Mouse (Mus musculus): Measurements from ENCODE around the gene Rbfox1.

The Rbfox1 gene

DNA sequence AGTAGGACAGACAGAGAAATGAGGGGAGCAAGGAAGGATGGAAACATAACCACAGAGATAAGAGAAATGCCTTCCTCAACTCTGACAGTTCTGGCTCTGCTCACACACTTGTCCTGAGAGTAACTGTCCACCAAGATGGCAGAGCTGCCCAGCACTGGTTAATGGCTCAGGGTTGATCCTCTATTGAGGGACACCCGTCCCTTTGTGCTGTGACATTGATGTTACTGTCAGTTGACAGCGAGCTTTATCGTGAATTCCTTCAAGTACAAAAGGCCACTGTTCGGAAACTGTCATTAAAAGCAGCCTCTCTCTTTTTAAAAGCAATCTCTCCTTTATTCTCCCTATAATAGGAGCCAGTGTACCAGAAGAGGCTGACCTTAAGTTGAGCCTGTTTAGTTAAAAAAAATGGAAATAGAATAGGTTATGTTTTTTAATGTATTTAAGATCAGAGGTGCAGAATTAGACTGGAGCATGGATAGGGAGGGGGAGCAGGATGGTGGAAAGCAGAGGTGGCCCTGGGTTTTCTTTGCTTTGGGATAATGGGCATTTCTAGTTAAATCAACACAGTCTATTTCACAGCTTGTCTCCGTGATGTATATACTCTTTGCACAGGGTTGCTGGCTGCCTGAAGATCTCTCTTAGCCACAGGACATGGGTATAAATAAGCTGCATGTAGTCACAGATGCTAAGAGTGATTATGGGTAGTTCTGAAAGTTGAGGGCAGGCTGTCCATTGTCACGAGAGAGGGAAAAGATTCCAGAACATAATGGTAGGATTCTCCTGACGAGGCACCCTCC lies 212.3 kb downstream of the Rbfox1 start:
- DNase-seq, result no peak

DNA sequence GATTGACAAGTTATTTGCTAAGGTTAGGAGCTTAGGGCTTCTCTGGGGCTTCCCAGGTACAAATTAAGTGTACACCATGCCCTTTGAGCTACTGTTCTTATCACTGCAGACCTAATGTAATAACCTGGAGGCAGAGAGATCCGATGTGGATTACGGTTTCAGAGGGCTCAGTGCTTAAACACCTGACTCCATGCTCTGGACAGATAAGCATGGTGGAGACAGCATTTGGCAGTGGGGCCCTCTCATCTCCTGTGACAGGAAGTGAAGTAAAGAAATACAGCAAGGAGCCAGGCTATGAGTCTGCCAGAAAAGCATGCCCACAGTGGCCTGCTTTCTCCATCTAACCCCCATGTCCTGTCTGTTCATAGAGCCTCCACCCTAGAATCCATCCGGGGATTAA lies 213.0 kb downstream of the Rbfox1 start:
- DNase-seq, result no peak

GRCm38 (mm10) chr16:6099598-6099997 lies 214.4 kb downstream of the Rbfox1 start:
- DNase-seq, result peak; percentile 51

DNA sequence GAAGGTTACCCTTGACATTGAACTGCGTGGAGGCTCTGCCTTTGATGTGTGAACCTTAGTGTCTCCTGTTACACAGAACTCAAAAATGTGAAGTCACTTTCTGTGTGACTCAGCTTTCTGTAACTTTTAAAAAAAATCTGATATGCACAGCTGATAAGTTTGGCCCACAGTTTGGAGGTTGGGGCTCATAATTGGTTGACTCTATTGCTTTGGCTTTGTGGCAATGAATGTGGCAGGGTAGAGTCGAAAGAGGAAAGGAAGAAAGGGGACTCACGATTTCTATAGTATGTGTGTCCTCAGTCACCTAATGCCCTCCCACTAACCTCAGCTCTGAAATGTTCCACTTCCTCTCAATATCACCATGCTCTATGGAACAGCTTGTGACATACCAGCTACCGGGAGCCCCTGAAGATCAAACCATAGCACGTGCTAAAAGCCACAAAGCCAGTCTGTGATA lies 215.3 kb downstream of the Rbfox1 start:
- no peak for DNase-seq

- no peak for DNase-seq
These were observed 218.6 kb downstream of the Rbfox1 start for GRCm38 (mm10) chr16:6103713-6104112.

GRCm38 (mm10) chr16:6110121-6110520 lies 225.0 kb downstream of the Rbfox1 start:
- DNase-seq, result no peak

DNA sequence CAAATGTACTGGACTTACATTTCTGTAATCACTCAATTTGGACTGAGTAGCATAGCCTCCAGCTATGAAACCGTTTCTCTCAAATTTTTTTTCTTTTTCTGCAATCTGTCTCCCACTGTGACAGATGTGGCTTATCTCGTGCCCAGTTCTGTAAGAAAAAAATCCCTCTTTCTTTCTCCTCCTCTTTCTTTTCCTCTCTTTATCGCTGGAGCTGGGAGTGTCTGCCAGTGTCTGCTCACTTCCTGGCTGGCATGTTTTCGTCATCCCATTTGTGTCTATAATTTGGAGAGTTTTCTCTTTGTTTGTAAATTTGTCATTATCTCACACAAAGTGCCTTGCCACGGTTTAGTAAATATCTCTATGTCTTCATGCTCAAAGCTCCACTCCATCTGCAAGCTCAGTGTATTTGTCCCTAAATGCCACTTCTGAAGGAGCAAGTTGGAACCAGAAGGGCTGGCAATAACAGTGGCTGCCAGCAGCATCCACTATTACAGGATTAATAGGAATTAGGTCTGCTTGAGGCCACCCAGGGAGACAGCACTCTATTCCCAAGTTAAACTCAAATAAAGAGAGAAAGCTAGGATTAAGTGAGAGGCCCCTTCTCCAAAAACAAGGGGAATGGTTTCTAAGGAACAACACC lies 228.8 kb downstream of the Rbfox1 start:
- DNase-seq, result no peak

- no peak for DNase-seq
These were observed 234.3 kb downstream of the Rbfox1 start for GRCm38 (mm10) chr16:6119472-6119871.

DNA sequence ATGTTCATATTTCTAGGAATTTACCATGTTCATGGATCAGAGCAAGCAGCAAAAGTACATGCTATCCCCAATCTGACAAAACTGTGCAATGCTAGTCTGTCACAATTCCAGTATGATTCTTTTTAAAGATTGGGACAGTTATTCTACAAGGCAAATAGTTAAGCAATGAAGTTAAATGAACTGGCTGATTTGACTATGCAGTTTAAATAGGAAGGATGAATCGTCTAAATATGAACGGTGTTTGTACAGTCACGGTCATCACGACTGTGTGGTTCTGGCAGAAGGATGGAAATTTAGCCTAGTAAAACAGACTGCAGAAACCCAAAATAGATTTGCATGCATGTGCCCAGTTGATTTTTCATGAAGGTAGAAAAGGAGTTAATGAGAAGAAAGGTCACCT lies 236.1 kb downstream of the Rbfox1 start:
- no peak for DNase-seq

GRCm38 (mm10) chr16:6122859-6123258 lies 237.7 kb downstream of the Rbfox1 start:
- DNase-seq, result no peak

DNA sequence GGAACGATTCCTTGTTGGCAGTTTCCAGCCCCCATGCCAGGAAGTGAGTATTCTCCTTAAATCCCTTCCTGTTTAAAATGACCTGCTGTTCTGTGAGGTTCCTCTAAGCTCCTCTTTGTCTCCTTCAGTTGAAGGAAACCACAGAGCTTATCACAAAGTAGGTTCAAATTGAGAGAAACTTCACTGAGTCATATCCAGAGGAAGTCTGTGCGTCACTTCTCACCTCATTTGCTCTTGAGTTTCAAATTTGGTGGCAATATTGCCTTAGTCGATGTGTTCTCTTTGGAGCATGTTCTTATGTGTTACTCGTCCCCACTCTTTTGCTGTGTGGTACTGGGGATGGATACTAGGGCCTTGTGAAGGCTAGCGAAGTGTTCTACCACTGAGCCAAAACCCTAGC lies 243.2 kb downstream of the Rbfox1 start:
- no peak for DNase-seq

- DNase-seq, result peak; percentile 33
These were observed 249.9 kb downstream of the Rbfox1 start for GRCm38 (mm10) chr16:6135016-6135415.

DNA sequence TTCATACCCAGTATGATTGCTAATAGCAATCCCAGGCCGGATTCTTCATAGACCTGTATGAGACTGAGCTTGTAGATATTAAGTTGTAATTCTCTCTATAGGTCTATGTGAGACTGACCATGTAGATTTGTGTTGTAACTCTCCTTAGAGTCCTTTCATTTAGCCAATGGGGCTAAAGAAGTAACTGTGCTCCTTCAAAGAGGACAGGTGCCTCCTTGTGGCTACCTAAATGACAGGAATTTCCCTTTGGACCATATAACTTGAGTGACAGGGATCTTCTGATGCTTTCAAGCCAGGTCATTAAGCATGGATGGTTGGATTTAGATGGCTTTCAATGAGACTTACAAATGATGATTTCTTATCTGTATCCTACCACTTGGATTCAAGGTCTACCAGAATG lies 254.3 kb downstream of the Rbfox1 start:
- DNase-seq, result no peak

- DNase-seq, result no peak
These were observed 262.8 kb downstream of the Rbfox1 start for GRCm38 (mm10) chr16:6147957-6148356.

DNA sequence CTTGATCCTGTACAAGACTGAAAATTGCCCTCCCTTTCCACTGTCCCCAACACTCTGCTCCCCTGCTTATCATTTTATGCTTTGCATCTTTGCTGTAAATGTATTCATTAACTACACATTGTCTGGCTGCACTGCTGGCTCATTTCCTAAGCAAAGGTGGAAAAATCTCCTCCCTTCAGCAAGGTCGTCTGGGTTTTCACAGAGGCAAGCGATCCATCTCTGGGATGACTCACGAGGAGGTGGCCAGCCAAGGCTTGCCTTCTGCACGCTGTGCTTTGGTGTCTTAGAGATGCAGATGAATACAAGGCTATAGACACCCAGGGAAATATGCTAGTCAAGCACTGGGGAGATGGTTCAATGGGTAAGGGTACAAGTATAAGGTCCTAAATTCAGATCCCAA lies 264.2 kb downstream of the Rbfox1 start:
- peak; percentile 45 for DNase-seq

- peak; percentile 81 for DNase-seq
These were observed 270.4 kb downstream of the Rbfox1 start for GRCm38 (mm10) chr16:6155556-6155955.

- peak; percentile 30 for DNase-seq
These were observed 279.3 kb downstream of the Rbfox1 start for GRCm38 (mm10) chr16:6164476-6164875.

- no peak for DNase-seq
These were observed 284.2 kb downstream of the Rbfox1 start for GRCm38 (mm10) chr16:6169346-6169745.

DNA sequence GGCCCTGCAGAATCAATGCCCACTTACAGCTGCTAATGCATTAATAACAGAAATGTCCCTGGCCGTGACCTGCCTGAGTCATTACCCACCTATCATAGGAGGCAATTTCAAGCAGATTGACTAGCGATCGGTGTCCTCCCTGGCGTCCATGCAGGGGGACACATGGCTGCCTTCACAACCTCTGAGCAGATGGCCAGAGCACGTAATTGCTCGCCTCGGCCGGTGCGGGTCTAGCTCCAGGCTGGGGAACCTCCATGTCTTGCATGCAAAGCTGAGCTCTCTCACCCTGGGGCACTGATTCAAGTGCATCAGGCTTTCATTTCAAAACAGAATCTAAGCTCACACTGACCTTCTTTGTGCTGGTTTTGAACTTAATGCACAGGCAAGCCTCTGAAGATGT lies 295.7 kb downstream of the Rbfox1 start:
- peak; percentile 30 for DNase-seq

DNA sequence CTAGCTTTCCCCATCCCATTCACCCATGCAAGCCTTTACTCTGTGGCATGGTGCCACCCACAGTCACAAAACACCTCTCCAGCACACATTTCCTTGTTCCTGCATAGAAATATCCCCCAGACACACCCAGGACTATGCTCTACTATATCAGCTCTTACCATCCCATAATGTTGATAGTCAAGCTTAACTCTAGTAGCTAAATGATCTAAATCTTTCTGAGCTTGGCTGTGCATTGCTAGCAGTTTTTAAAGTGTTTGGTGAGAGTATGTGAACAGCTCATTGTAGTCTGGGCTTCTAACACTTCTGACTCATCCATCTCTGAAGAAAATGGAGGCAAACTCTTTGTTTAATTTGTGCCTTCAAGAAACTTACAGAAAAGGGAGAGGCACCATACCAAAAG lies 297.2 kb downstream of the Rbfox1 start:
- no peak for DNase-seq

DNA sequence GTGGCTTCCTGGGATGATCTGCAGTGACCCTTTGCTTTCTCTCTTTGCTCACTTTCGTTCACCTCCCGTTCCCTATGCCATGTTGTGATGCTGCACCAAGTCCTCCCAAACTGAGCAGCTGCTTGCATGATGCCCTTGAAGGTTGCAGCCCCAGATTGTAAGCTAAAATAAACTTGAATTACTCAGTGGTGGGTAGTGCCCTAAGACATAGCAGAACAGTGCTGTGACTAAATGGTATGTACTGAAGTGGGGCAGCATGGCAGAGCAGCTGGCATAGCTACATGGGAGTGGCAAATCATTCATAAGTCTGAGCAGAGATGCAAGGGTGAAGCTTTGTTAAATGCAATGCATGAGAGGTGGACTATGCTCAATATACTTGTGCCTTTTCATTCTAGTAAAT lies 307.2 kb downstream of the Rbfox1 start:
- DNase-seq, result no peak

GRCm38 (mm10) chr16:6206431-6206830 lies 321.3 kb downstream of the Rbfox1 start:
- DNase-seq, result no peak

- no peak for DNase-seq
These were observed 327.8 kb downstream of the Rbfox1 start for GRCm38 (mm10) chr16:6212916-6213315.

DNA sequence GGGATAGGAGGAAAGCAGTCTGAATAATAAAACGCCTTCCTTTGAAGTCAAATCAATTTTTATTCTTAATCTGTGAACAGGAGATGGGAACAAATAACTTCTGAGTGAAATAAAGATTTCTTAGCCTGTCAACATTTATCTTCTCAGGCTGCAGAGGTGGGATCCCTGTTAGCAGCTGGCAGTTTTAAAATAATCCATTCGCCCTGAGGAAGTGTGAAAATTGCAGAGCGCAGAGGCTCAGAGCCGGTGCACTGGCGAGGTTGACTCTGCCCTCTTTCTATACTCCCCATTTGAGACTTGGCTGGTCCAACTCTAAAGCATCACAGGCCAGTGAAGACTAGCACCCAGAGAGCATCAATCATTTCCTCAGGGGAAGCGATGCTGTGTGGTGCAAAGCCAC lies 342.3 kb downstream of the Rbfox1 start:
- DNase-seq, result no peak

DNA sequence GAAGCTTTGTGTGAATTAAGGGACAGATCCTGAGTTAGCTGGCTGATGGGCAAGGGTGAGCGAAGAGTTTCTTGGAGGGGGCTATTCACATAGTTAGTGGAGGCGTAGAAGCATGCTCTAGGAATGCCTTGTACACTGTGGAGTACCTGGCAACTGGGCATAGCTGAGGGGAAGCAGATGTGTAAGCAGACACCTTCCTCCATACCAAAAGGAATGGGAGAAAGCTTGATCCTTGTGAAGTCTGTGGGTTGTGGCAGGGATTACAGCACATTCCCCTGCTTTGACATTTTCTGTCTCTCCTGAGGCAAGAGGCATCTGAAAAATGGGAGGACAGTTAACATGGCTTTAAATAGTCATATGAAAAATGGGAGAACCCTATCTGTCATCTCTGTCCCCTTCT lies 347.8 kb downstream of the Rbfox1 start:
- DNase-seq, result no peak
